Mouse (Mus musculus): ENCODE measurements around the gene Lnpep.

Lnpep gene

DNA sequence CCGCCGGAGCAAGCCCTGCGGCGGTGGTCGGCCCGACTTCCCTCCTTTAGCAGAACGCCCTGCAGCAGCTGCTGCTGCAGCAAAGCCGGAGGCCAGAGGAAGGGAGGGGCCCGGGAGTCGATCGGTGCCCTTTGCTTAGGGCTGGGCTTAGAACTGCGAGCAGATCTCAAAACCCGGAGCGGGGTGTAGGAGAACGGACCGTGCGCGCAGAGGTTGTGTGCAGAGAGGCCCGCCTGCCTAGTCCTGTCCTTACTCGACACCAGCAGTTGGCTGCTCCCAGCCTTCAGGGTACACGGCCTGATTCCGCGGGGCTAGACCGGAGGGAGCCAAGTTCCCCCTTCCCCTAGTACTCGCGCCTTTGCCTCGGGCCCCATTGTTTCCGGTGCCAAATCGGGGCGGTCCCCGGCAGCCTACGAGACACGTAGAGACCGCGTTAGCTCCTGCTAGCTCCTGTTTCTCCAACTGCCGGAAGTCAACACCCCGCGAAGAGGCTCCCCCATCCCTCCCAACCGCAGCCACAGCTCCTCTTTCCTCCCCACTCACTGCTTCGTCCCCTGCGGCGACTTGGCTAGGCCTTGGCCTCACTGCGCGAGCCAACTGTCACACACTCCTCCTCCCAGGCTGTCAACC is at the start of gene Lnpep:
Gene Lnpep, minus strand, starts transcription at position 94 of the 630 bp plus-strand sequence.
- in situ Hi-C loops (cut with MboI, MseI): loop anchor here in 1 of 2 experiments (10.0 kb wide), 1 partner anchor 220 kb away; no protein-coding TSS in a partner anchor

- in situ Hi-C loops (cut with MboI, MseI): no loop called here
Observed at GRCm38 (mm10) chr17:17655829-17656176, 31.0 kb upstream of the Lnpep start.

GRCm38 (mm10) chr17:17654997-17655828 is 30.4 kb upstream of the Lnpep start:
- in situ Hi-C loops (cut with MboI, MseI): no loop called here

GRCm38 (mm10) chr17:17652570-17652969 is 27.7 kb upstream of the Lnpep start:
- in situ Hi-C loops (cut with MboI, MseI): no loop called here

- in situ Hi-C loops (cut with MboI, MseI): loop anchor here (5.0 kb wide), 3 partner anchors 73 to 253 kb away; partner anchors contain the start of gene Lix1 (in 1 of the 2)
Observed at GRCm38 (mm10) chr17:17645738-17646137, 20.9 kb upstream of the Lnpep start.

DNA sequence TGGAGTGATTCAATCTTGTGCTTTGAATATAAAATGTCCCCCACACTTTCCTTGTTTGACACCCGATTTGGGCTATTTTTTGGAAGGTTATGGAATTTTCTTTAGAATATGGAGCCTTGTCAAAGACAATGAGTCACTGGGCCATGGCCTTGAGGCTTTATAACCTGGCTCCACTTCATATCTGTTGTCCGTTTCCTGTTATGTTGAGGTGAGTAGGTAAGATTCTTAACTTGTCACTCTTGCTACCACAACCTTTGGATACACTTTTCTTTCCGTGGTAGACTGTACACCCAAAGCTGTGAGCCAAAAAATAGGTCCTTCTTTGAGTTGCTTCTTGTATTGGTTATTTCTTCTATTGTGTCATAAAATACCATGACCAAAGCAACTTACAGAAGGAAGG is 12.5 kb upstream of the Lnpep start:
- in situ Hi-C loops (cut with MboI, MseI): no loop called here

GRCm38 (mm10) chr17:17636147-17636546 is 11.3 kb upstream of the Lnpep start:
- in situ Hi-C loops (cut with MboI, MseI): no loop called here

DNA sequence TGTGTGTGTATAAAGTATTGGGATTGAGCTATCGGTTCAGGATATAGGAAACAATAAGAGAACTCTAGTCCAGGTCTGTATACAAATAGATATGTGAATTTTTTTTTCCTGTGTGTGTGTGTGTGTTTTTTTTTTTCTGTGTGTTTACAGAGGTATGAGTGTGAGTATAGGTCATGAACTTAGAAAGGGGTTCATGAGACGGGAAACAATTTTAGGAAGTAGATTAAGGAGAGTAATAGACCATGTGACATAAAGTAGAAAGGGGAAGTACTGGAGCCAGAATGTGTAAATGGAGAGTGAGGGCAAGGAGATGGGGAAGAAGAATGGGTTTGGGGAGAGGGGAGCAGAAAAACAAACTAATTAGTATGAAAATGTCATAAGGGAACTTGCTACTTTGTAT is 9.2 kb upstream of the Lnpep start:
- in situ Hi-C loops (cut with MboI, MseI): no loop called here

- in situ Hi-C loops (cut with MboI, MseI): no loop called here
Observed at GRCm38 (mm10) chr17:17631985-17632384, 7.1 kb upstream of the Lnpep start.

DNA sequence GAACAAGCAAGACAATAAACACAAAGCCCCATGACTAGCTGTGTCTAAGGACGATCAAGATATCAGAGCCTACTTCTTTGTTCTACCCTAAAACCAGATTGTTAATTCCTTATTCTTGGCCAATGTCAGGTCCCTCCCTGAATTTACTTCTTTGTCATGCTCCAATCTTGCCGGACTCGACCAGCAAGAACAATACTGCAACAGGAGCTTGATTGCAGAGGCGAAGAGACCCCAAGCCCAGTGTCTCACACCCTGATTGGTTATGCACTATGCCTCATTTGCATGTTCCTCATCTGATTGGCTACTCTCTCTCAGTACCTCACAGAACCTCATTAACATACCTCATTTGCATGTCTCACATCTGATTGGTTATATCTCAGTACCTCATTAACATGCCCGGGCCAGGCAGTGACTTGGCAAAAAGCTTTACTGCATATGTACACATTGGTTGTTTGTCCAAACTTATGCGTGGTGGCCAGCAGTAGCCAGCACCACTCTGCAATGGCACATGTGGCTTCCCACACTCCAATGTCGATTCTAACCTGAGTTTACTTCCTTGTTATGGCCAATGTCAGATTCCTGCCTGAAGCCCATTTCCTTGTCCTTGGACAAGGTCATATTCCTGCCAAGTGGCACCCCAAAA is 3.5 kb upstream of the Lnpep start:
- in situ Hi-C loops (cut with MboI, MseI): loop anchor here in 1 of 2 experiments (10.0 kb wide), 1 partner anchor 216 kb away; no protein-coding TSS in a partner anchor

DNA sequence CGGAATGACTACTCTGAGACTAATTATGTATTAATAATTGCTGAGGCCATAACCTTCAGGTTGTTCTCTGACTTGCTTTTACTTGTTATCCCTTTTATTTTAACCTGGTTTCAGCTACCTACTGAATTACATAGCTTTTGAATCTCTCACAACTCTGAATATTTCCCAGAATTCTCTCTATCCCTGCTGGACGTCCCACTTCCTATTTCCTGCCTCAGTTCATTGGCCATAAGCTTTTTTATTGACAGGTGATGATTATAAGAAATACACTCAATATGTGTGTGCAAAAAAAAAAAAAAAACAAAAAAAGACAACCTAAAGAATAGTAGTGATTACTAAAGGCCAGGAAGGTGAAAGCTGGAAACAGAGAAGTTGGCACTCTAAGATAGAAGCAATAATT is 2.7 kb upstream of the Lnpep start:
- in situ Hi-C loops (cut with MboI, MseI): loop anchor here in 1 of 2 experiments (10.0 kb wide), 1 partner anchor 217 kb away; no protein-coding TSS in a partner anchor

- in situ Hi-C loops (cut with MboI, MseI): loop anchor here in 1 of 2 experiments (10.0 kb wide), 1 partner anchor 219 kb away; no protein-coding TSS in a partner anchor
Observed at GRCm38 (mm10) chr17:17625887-17626679, 1.2 kb upstream of the Lnpep start.

GRCm38 (mm10) chr17:17624421-17624956 is 361 bp downstream of the Lnpep start:
- in situ Hi-C loops (cut with MboI, MseI): loop anchor here in 1 of 2 experiments (10.0 kb wide), 1 partner anchor 220 kb away; no protein-coding TSS in a partner anchor

- in situ Hi-C loops (cut with MboI, MseI): loop anchor here in 1 of 2 experiments (10.0 kb wide), 1 partner anchor 221 kb away; no protein-coding TSS in a partner anchor
Observed at GRCm38 (mm10) chr17:17623890-17624420, 895 bp downstream of the Lnpep start.

- in situ Hi-C loops (cut with MboI, MseI): loop anchor here in 1 of 2 experiments (10.0 kb wide), 1 partner anchor 221 kb away; no protein-coding TSS in a partner anchor
Observed at GRCm38 (mm10) chr17:17623221-17623889, 1.5 kb downstream of the Lnpep start.

DNA sequence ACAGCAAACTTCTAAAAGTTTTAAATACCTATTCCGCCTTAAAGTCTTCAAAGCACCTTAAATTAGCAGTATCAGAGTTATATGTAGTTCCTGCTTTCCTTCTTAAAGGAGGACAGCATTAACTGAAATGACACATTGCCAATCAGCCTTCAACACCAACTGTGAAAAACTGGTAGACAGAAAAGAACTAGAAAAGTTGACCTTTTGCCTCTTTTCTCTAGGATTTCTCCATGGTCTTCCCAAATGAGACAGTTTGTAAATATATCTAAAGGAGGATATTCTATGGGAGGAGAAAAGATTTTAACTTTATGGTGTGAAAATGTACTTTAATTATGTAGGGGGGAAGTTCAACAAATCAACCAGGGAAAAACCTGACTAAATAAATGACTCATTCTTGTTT is 2.3 kb downstream of the Lnpep start:
- in situ Hi-C loops (cut with MboI, MseI): loop anchor here in 1 of 2 experiments (10.0 kb wide), 1 partner anchor 222 kb away; no protein-coding TSS in a partner anchor

- in situ Hi-C loops (cut with MboI, MseI): loop anchor here in 1 of 2 experiments (10.0 kb wide), 1 partner anchor 223 kb away; no protein-coding TSS in a partner anchor
Observed at GRCm38 (mm10) chr17:17621586-17621985, 3.3 kb downstream of the Lnpep start.

DNA sequence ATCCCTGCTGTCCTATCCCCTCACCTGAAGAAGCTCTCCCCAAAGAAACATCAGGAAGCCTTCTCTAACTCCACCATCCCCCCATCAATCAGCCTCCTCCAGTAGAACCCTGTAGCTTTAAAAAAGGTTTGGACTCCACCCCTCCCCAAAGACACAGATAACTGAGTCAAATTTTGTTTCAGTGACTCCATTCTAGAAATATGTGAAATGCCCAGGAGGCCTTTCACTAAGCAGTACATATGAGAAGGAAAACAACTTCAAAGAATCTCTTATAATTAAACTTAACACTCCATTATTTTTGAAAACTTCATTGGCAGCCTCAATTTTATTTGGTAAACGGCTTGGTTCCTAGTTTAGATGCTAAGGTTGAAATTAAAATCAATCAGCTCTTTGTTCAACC is 6.4 kb downstream of the Lnpep start:
- in situ Hi-C loops (cut with MboI, MseI): no loop called here

DNA sequence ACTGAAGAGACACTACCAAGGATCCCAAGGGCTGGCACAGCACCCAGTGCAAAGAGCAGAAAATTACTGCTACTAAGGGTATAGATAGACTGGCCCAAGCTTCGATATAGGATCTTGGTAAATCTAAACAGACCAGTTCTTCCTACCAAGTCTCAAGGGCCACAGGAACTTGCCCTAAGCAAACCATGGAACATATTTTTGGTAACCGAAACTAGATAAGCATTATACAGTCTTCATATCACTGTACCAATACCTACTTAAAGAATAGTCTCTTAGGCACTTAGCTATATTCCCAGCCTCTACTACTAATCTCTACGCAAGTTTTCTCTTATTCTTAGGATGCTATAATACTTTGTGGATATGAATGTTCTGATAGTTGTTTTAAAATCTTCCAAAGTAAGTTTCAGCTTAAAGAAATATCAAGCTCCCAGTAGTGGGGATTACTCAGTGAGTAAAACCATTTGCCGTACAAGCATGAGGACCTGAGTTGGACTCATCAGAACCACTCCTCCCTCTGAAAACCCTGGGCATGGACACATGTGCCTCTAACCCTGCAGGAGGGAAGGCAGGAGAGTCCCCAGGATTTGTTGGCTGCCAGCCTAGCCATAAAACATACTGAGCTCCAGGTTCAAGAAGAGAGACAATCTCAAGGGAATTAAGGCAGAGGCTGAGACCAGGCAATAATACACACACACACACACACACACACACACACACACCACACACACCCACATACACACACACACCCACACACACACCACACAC is 7.2 kb downstream of the Lnpep start:
- in situ Hi-C loops (cut with MboI, MseI): no loop called here
